Mouse (Mus musculus): ENCODE results near the gene Ptpn20.

Ptpn20 gene

GRCm38 (mm10) chr14:33588951-33589350 is at the start of gene Ptpn20:
TSS of gene Ptpn20 (plus strand) at chr14:33589207.
- no peak for DNase-seq

GRCm38 (mm10) chr14:33539559-33540167 is 49.3 kb upstream of the Ptpn20 start:
- DNase-seq = no peak

DNA sequence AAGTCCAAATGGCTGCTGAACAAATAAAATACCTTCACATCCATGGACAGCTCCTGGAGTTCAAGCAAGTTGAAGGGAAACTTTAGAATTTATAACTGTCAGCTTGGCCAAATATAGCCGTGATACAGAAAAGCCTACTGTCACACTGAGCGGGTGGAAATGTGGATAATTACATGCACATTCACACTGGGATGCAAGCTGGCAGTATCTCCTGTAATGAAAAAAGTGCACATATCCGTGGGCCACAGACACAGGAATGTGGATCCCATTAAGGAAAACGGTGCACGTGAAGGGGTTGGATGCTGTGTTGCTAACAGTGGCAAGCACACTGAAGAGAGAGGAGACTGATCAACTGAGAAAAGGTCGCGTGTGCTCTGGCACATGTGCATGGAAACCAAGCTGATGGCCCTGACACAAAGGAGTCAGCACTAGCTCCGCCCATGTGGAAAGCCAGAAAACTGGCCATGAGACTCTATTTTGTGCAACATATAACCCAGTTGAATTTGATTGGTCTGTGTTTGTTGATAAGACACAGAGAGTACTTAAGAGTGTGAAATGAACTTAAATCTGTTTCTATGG is 43.4 kb upstream of the Ptpn20 start:
- DNase-seq = no peak

- no peak for DNase-seq
Observed at GRCm38 (mm10) chr14:33548650-33549049, 40.4 kb upstream of the Ptpn20 start.

GRCm38 (mm10) chr14:33549856-33550255 is 39.2 kb upstream of the Ptpn20 start:
- no peak for DNase-seq

DNA sequence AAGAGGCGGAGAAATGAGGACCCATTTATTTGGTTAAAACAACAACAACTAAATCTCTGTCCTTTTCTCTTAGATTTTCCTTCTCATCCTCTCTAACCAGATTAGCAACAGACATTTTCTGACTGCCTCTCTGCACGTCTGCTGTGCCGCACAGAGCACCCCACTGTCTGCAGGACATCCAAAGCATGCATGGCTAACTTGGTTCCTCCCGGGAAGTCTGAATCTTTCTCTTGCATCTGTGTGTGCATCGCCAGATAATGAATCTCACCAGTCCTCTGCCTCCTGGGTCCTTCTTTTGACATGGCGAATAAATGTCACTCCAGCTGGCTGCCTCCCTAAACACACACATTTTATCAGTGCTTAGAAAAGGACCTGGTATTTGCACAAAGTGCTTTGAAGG is 18.3 kb upstream of the Ptpn20 start:
- DNase-seq = no peak

DNA sequence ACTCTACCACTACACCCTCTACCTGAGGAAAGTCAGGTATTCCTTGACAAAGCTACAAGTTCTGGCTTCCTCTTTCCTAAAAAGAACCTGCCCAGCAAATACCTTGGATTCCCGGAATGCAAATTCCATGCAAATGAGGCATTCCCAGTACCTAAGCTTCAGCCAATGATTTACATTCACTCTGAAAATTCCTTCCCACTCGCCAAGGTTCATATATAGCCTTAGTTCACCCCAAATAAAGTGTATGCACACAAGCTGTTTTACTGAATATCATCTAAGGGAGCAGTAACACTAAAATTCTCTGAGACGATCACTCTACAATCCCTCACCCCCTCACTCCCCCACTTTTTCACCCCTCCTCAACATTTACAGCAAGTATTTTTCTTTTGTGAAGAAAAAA is 15.4 kb upstream of the Ptpn20 start:
- no peak for DNase-seq

DNA sequence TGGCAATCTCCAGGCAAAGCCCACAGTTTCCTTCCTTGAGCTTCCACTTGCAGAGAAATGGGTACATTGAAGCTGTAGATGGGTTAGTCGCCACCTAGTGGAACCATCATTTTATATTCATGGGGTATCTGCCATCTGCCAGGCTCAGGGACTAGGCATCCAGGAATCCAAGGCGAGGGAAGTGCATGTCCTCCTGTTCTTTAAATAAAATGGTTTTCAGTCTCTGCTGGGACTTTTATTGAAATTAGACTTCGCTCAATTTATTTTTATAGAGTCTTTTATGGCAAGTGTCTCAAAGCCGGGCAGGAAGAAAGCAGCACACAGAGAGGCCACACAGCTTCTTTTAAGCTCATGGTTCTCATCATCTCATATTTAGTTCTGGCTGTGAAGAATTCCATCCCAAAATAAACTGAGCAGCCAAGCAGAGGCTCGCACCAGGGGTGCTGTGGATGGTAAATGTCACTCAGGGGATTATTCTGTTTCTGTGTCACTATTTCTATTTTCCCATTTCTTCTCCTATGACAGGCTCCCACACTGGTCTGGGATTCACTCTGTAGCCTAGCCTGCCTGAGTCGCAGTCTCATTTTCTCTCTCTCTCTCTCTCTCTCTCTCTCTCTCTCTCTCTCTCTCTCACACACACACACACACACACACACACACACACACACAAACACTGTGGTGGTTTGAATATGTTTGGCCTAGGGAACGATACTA is 9.1 kb upstream of the Ptpn20 start:
- no peak for DNase-seq

GRCm38 (mm10) chr14:33598376-33599130 is 9.5 kb downstream of the Ptpn20 start:
- no peak for DNase-seq

DNA sequence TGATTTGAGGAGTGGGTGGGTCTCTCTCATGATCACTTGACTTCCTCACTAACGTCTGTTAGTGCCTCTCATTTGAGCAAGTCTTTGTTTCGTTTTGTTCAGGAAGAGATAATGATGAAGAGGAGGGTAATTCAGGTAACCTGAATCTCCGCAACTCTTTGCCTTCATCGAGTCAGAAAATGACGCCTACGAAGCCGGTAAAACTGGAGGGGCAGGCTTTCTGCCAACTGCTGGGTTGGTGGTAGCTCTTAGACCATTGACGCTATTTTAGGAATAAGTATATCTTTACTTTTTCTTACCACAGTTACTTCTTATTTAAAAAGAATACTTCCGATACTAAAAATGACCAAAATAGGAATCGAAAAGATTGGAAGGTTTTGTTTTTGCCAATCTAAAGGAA is 18.4 kb downstream of the Ptpn20 start:
- no peak for DNase-seq

DNA sequence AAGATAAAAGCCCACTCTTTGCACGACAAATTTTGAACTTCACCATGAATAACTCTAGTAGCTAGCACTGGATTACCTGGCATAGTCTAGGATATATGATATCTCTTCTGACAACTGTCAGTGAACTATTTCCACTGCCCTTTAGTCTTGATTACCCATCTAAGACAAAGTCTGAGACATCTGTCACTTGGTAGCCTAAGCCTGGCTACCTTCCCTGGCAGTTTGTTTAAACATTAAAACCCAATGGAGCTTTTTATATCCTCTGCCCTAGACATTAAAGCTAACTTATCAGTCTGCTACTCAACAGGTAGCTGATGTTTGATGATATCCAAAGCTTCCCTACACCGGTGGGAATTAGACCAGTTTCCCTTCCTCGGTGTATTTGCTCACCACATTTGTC is 36.0 kb downstream of the Ptpn20 start:
- no peak for DNase-seq

GRCm38 (mm10) chr14:33632790-33633372 is 43.9 kb downstream of the Ptpn20 start:
- no peak for DNase-seq

GRCm38 (mm10) chr14:33634354-33634753 is 45.3 kb downstream of the Ptpn20 start:
- no peak for DNase-seq

DNA sequence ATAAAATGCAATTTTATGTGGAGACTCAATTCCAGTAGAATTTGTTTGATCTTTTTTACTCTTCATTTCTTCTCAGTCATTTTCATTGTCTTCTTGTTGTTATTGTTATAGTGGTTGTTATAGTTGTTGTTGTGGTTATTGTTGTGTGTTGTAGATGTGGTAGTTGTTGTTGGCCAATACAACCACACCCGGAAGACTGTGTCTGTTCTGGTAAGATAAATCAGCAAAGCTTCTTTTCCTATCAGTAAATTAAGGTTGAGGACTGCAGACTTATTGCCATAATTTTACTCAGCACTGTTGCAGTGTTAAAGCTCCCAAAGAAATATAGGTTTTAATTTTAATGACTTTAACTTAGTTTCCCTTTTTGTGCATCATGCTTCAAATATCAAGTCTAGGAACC is 45.8 kb downstream of the Ptpn20 start:
- DNase-seq = no peak

GRCm38 (mm10) chr14:33639357-33639756 is 50.4 kb downstream of the Ptpn20 start:
- DNase-seq = no peak

DNA sequence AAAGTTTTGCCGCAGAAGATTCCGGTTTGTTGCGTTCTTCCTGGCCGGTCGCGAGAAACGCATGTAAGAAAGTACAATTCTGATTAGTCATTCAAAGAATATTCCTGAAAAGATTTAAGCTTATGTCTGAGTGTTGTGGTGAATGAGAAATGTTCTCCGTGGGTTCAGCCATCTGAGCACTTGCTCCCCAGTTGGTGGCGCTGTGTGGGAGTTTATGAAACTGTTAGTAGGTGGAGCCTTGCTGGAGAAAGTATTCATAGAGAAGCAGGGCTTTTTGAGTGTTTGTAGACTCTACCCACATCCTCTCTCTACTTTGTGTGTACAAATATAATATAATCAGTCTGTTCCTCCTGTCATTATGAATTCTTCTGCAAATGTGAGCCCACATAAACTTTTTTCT is 61.7 kb downstream of the Ptpn20 start:
- no peak for DNase-seq

GRCm38 (mm10) chr14:33657471-33657901 is 68.5 kb downstream of the Ptpn20 start:
- no peak for DNase-seq

DNA sequence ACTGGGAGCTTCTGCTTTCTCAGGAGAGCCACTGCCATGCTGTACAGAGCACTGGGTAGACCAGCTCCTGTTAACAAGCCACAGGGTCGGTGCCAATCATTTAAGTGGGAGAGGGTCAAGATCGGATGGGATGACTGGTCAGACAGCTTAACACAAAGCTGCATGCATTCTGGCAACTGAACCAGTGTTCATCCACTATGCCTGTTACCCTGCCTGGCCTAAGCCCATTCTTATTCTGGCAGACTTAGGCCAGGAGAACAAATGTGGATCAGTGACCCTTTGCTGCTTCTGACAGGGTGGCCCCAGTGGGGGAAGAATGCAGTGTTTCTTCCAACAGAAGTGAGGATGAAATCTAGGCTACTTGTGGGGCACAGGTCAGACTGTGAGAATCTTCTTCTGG is 69.3 kb downstream of the Ptpn20 start:
- no peak for DNase-seq

GRCm38 (mm10) chr14:33662080-33662479 is 73.1 kb downstream of the Ptpn20 start:
- no peak for DNase-seq

DNA sequence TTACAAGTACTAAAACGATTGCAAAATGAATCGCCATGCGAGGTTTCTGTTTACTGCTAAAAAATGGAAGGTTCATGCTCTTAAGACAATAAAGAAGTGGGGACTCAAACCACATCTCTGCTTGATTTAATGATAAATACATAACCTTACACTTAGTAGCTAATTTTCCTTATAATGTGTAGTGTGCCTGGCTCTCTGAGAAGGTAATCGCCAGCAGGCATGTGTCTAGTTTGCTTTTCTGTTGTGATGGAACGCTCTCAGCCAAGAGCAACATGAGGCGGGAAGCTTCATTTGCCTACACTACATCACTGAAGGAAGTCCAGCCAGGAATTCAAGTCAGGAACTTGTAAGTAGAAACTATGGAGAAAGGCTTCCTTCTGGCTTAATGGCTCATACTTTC is 77.3 kb downstream of the Ptpn20 start:
- DNase-seq = no peak

DNA sequence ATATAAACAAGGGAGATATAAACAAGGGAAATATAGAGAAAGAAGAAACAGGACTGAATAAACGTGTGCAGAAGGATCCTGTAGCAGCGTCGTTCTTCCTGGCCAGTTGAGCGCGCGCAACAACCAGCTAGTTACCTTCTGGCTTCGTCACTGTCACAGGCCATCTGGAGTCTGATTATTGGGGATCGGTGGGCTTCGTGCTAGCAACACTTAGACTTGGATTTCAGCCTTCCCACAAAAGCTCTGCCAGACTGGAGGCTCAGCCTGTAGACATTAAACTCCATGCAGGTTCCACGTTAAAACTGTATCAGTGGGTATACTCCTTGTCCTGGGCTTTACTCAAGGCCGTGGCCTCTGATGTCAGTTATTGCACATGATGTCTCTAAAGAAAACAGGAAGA is 80.9 kb downstream of the Ptpn20 start:
- no peak for DNase-seq

DNA sequence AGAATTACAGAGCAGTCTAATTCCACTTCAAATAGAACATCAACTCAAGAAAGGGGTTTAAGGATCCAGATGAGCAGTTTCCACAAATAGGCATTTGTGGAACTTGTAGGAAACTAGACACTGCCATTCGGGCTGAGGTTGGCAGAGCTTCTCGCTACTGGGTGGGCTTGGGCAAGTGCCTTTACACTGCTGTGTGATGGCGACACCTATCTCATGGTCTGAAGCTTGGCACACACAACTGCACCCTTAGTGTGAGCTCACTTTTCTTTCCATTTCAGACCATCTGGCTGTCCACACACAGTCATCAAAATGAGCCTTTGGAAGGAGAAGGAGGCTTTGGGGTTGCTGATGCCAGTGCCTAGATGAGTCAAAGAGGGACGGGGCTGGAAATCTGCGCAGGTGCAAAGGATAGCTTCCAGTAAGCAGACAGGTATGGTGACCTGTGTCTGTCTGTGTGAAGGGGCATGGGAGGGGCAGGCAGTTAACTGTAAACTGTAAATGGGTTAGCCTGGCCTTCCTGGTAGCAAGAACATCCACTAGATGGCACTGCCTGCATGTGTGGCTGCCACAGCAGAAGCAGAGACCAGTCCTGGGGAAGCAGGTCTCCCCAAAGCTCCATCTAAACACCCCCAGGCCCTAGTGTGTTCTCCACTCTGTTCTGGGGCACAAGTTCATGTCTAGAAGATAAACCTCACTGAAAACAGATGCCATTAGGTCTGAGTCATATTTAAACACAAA is 84.5 kb downstream of the Ptpn20 start:
- DNase-seq = no peak

- no peak for DNase-seq
Observed at GRCm38 (mm10) chr14:33677996-33678395, 89.0 kb downstream of the Ptpn20 start.

Data from spleen, adult 18-20 months (tissue).